Comparison of ENCODE assay signal across 8 mouse cellular contexts in genomic region chr10:81496264-81496901, GRCm38 (mm10). TPM values are rescaled to one million over a fixed set of nuclear protein-coding genes. Genes with fewer than 3 reads are reported as not detected.
A peak's percentile ranks its signal among the peaks of the same experiment; 100 is the strongest.
DNase-seq lines count a peak whose midpoint lies in the region; ATAC-seq and TF ChIP-seq lines count a peak whose summit lies in the region.

Gene Ncln (minus strand): TSS chr10:81496392.

- WGBS in hindbrain, postnatal 0 days = under 1% methylated on average over 45 of the region's 45 CpGs

- no peaks in the 10 kb centered on the region for H3K9me3 ChIP-seq in hindbrain, postnatal 0 days (ENCODE audit: low read length)

- TF ChIP-seq CTCF in gastrocnemius, adult 2 months (IDR thresholded peaks at IDR 0.05) = no peak
- TF ChIP-seq CTCF in hindbrain, postnatal 0 days (IDR thresholded peaks at IDR 0.05; ENCODE audit: low read depth) = no peak
- TF ChIP-seq CTCF in left cerebral cortex, adult 2 months (IDR thresholded peaks at IDR 0.05) = no peak

- peaks cover 15% of the 10 kb centered on the region for H3K4me1 ChIP-seq in hindbrain, postnatal 0 days (ENCODE audit: insufficient read depth, low read length)

- H3K4me3 ChIP-seq in gastrocnemius, adult 2 months = peak within 1 kb of the TSS; percentile 91
- peak within 1 kb of the TSS; percentile 69 for H3K4me3 ChIP-seq in hindbrain, postnatal 0 days (ENCODE audit: low read length)
- peak within 1 kb of the TSS; percentile 73 for H3K4me3 ChIP-seq in left cerebral cortex, adult 2 months

- peaks cover 14% of the 10 kb centered on the region for H3K36me3 ChIP-seq in hindbrain, postnatal 0 days (ENCODE audit: insufficient read depth, low read length)

- peak within 1 kb of the TSS; percentile 80 for H3K9ac ChIP-seq in hindbrain, postnatal 0 days (replicated peaks; ENCODE audit: low read length)

- ATAC-seq in common myeloid progenitor, adult 5-6 weeks (replicated peaks; ENCODE audit: low read depth, poor library complexity, severe bottlenecking) = peak; percentile 74
- peak; percentile 97 for ATAC-seq in hindbrain, postnatal 0 days
- ATAC-seq in megakaryocyte, adult 5-6 weeks (ENCODE audit: poor library complexity, severe bottlenecking) = peak; percentile 71

- intact Hi-C loops in gastrocnemius, adult 2 months (cut with DNase I) = loop anchor here (5.0 kb wide), 1 partner anchor 46 kb away; no protein-coding TSS in a partner anchor
- intact Hi-C loops in left cerebral cortex, adult 2 months (cut with DNase I) = loop anchor here (2.0 kb wide), 1 partner anchor 42 kb away; no protein-coding TSS in a partner anchor

- peak within 1 kb of the TSS; percentile 77 for H3K4me2 ChIP-seq in hindbrain, postnatal 0 days (ENCODE audit: low read depth, low read length)

- peak within 1 kb of the TSS; percentile 95 for H3K27ac ChIP-seq in gastrocnemius, adult 2 months
- H3K27ac ChIP-seq in hindbrain, postnatal 0 days = peak within 1 kb of the TSS; percentile 77
- peak within 1 kb of the TSS; percentile 96 for H3K27ac ChIP-seq in left cerebral cortex, adult 2 months

- H3K27me3 ChIP-seq in hindbrain, postnatal 0 days (ENCODE audit: insufficient read depth, low read length) = no peaks in the 10 kb centered on the region

- peak; percentile 99 for DNase-seq in ZHBTc4 (ENCODE audit: low read depth, low spot score)
- peak; percentile 98 for DNase-seq in gastrocnemius, adult 2 months
- DNase-seq in hindbrain, postnatal 0 days (ENCODE audit: low spot score) = peak; percentile 99
- peak; percentile 97 to 98 for DNase-seq in left cerebral cortex, adult 2 months (ENCODE audit: extremely low spot score in 1 of 2, low spot score in 2 of 2)
- DNase-seq in right cerebral cortex, adult 2 months (ENCODE audit: low spot score in 2 of 2) = peak; percentile 99 to 100
- peak; percentile 99 for DNase-seq in urinary bladder, postnatal 14 days (ENCODE audit: low spot score)

RNA-seq across cellular contexts. Expression of gene Ncln, which starts in this region (rescaled TPM):
- 46.6 and 52.9 TPM in 2 replicates for total RNA-seq in common myeloid progenitor, adult 5-6 weeks (2017)
- 10 to 100 TPM; 38.3 to 44.8 TPM for total RNA-seq in gastrocnemius, adult 2 months (2021)
- 124 and 170 TPM in 2 replicates for total RNA-seq in hindbrain, postnatal 0 days (2014; rRNA removed)
- 66.3 and 66.5 TPM in 2 replicates for polyA plus RNA-seq in hindbrain, postnatal 0 days (2015; fragmentation: Nextera tagmentation; extraction: Ambion mirVana)
- total RNA-seq in left cerebral cortex, adult 2 months (2021) = 10 to 100 TPM; 78.3 to 80.8 TPM
- 55.8 and 62.8 TPM in 2 replicates for total RNA-seq in megakaryocyte, adult 5-6 weeks (2015)
- total RNA-seq in megakaryocyte, adult 5-6 weeks (2017) = 72.4 and 76.3 TPM in 2 replicates

Comparison
In these comparisons a context has a peak if more than half of its experiments do, and no peak if none do; other contexts are left out.
1. Peak in every context shown above with its lines: DNase-seq, ATAC-seq, H3K4me3 ChIP-seq and H3K27ac ChIP-seq.